Mouse (Mus musculus): ENCODE measurements around the gene Itprip.

The Itprip gene

GRCm38 (mm10) chr19:47919126-47919965 lies at the start of gene Itprip, which contains the start of gene Cfap43:
Gene Itprip, minus strand, starts transcription at chr19:47919299.
Gene Cfap43, minus strand, starts transcription at chr19:47919287.
- peak; percentile 95 for DNase-seq (ENCODE audit: low read depth)

GRCm38 (mm10) chr19:47958181-47958580 lies 39.1 kb upstream of the Itprip start:
- no peak for DNase-seq (ENCODE audit: low read depth)

- DNase-seq (ENCODE audit: low read depth) = no peak
Observed at GRCm38 (mm10) chr19:47953169-47953568, 34.1 kb upstream of the Itprip start.

- no peak for DNase-seq (ENCODE audit: low read depth)
Observed at GRCm38 (mm10) chr19:47950946-47951345, 31.8 kb upstream of the Itprip start.

- no peak for DNase-seq (ENCODE audit: low read depth)
Observed at GRCm38 (mm10) chr19:47946821-47947465, 27.8 kb upstream of the Itprip start.

- no peak for DNase-seq (ENCODE audit: low read depth)
Observed at GRCm38 (mm10) chr19:47939361-47939760, 20.3 kb upstream of the Itprip start.

- DNase-seq (ENCODE audit: low read depth) = peak; percentile 91
Observed at GRCm38 (mm10) chr19:47937443-47938406, 18.6 kb upstream of the Itprip start, which contains the start of gene Cfap58. Gene Cfap58, plus strand, starts transcription at chr19:47937675.

- DNase-seq (ENCODE audit: low read depth) = no peak
Observed at GRCm38 (mm10) chr19:47936938-47937337, 17.8 kb upstream of the Itprip start.

GRCm38 (mm10) chr19:47936490-47936889 lies 17.4 kb upstream of the Itprip start:
- peak; percentile 49 for DNase-seq (ENCODE audit: low read depth)

- no peak for DNase-seq (ENCODE audit: low read depth)
Observed at GRCm38 (mm10) chr19:47935530-47935929, 16.4 kb upstream of the Itprip start.

GRCm38 (mm10) chr19:47934636-47935238 lies 15.6 kb upstream of the Itprip start:
- DNase-seq (ENCODE audit: low read depth) = no peak

- no peak for DNase-seq (ENCODE audit: low read depth)
Observed at GRCm38 (mm10) chr19:47934146-47934545, 15.0 kb upstream of the Itprip start.

- DNase-seq (ENCODE audit: low read depth) = peak; percentile 82
Observed at GRCm38 (mm10) chr19:47931982-47932638, 13.0 kb upstream of the Itprip start.

GRCm38 (mm10) chr19:47929043-47929442 lies 9.9 kb upstream of the Itprip start:
- DNase-seq (ENCODE audit: low read depth) = no peak

- no peak for DNase-seq (ENCODE audit: low read depth)
Observed at GRCm38 (mm10) chr19:47927032-47927431, 7.9 kb upstream of the Itprip start.

GRCm38 (mm10) chr19:47925819-47926218 lies 6.7 kb upstream of the Itprip start:
- no peak for DNase-seq (ENCODE audit: low read depth)

GRCm38 (mm10) chr19:47919966-47920375 lies 872 bp upstream of the Itprip start:
- no peak for DNase-seq (ENCODE audit: low read depth)

GRCm38 (mm10) chr19:47918455-47919101 lies 521 bp downstream of the Itprip start:
- peak; percentile 71 for DNase-seq (ENCODE audit: low read depth)

GRCm38 (mm10) chr19:47918016-47918415 lies 1.1 kb downstream of the Itprip start:
- DNase-seq (ENCODE audit: low read depth) = peak; percentile 50

- peak; percentile 28 for DNase-seq (ENCODE audit: low read depth)
Observed at GRCm38 (mm10) chr19:47917396-47917795, 1.7 kb downstream of the Itprip start.

Data from induced T-regulatory cell, adult 2 months (primary cell).